In the genomic region with DNA sequence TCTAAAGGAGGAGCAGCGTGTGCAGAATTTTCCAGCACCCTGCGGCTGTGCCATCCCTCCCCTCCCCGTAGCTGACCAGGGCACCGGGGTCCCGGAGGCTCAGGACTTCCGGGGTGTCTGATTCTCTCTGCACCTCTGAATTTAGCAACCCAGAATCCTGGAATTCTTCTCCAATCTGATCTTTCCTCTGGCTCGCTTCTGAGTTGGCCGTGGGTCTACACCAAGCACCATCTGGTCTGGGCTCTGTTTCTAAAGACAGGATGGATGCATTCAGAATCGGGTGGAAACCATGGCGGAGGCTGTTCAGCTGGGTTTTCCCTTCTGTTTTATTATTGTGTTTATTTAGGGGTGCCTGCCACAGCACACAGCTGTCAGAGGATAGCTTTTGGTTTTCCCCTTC, we compare ENCODE assay signal across 13 mouse cellular contexts. TPM values are rescaled to one million over a fixed set of nuclear protein-coding genes. Genes with fewer than 3 reads are reported as not detected.
DNase-seq lines count a peak whose midpoint lies in the region; ATAC-seq lines count a peak whose summit lies in the region.
"Had no signal": no experiment of that assay in that cellular context is flagged by ENCODE, and none has a peak within 500 bp of the region (broad histone marks: within the 10 kb centered on the region; RNA-seq: fewer than 3 reads in every experiment).

No protein-coding gene starts in this region.

- no peak for DNase-seq in cerebellum, postnatal 4 days (ENCODE audit: low spot score in 2 of 2)
- peak; percentile 55 to 64 for DNase-seq in left cerebral cortex, postnatal 36 days (ENCODE audit: low spot score in 2 of 2)
- DNase-seq in left cerebral cortex, adult 8-10 months (ENCODE audit: low spot score in 2 of 2), result no peak
- peak; percentile 84 for DNase-seq in cerebellum, adult 9-11 months
- peak; percentile 59 to 86 for DNase-seq in layer of hippocampus, postnatal 14 days (ENCODE audit: low spot score in 2 of 2)
- DNase-seq in kidney, postnatal 4 days, result no peak
- DNase-seq: adrenal gland, postnatal 14 days; heart, adult 11 months; kidney, adult 11 months; lung, postnatal 36 days had no signal

- intact Hi-C loops in left cerebral cortex, postnatal 36 days (cut with DNase I), result no loop called here

- ATAC-seq in cerebellum, adult (ENCODE audit: insufficient number of reproducible peaks, low FRiP score, low TSS enrichment), result peak; percentile 21; the same call in 1 of the 2 replicates
- ATAC-seq in granulocyte monocyte progenitor cell, adult 5-6 weeks (replicated peaks; ENCODE audit: poor library complexity, severe bottlenecking), result no peak
- ATAC-seq: midbrain, embryonic 16.5 days had no signal

RNA-seq across cellular contexts. Expression of a gene that starts 9.2 kb away (rescaled TPM):
- total RNA-seq in left cerebral cortex, postnatal 36 days (2021), result 100 to 1,000 TPM; 416 to 501 TPM
- 100 to 1,000 TPM; 506 to 560 (median 527) TPM for total RNA-seq in left cerebral cortex, adult 8-10 months (2022)
- 100 to 1,000 TPM; 460 to 491 TPM for total RNA-seq in layer of hippocampus, postnatal 14 days (2021)
- total RNA-seq in granulocyte monocyte progenitor cell, adult 5-6 weeks (2014; fragmentation: Nextera tagmentation), result 2,307 and 2,508 TPM in 2 replicates
- 3,100 and 3,113 TPM in 2 replicates for total RNA-seq in granulocyte monocyte progenitor cell, adult 5-6 weeks (2017)

RNA-seq across cellular contexts. Expression of a gene that starts 9.7 kb away (rescaled TPM):
- 100 to 1,000 TPM; 424 to 526 TPM for total RNA-seq in left cerebral cortex, postnatal 36 days (2021)
- total RNA-seq in left cerebral cortex, adult 8-10 months (2022), result 100 to 1,000 TPM; 430 to 460 (median 440) TPM
- 100 to 1,000 TPM; 462 to 472 TPM for total RNA-seq in layer of hippocampus, postnatal 14 days (2021)
- 1.5 and 1.6 TPM in 2 replicates for total RNA-seq in granulocyte monocyte progenitor cell, adult 5-6 weeks (2014; fragmentation: Nextera tagmentation)
- total RNA-seq in granulocyte monocyte progenitor cell, adult 5-6 weeks (2017), result 1.6 and 4.0 TPM in 2 replicates

RNA-seq across cellular contexts. Expression of a gene that starts 32.1 kb away (rescaled TPM):
- 10 to 100 TPM; 23.1 to 30.4 TPM for total RNA-seq in left cerebral cortex, postnatal 36 days (2021)
- 10 to 100 TPM; 24.4 to 30.0 (median 26.9) TPM for total RNA-seq in left cerebral cortex, adult 8-10 months (2022)
- total RNA-seq in layer of hippocampus, postnatal 14 days (2021), result 10 to 100 TPM; 29.7 to 31.4 TPM
- total RNA-seq in granulocyte monocyte progenitor cell, adult 5-6 weeks (2014; fragmentation: Nextera tagmentation), result 15.0 and 22.3 TPM in 2 replicates
- total RNA-seq in granulocyte monocyte progenitor cell, adult 5-6 weeks (2017), result 13.0 and 21.3 TPM in 2 replicates

Comparison
In these comparisons a context has a peak if more than half of its experiments do, and no peak if none do; other contexts are left out.
1. DNase-seq: peak in left cerebral cortex, postnatal 36 days (2 of 2), cerebellum, adult 9-11 months (single experiment) and layer of hippocampus, postnatal 14 days (2 of 2); none in cerebellum, postnatal 4 days (0 of 2), left cerebral cortex, adult 8-10 months (0 of 2) and kidney, postnatal 4 days (0 of 2).
2. RNA of a gene that starts 9.2 kb away (total RNA-seq): 2,307 to 3,113 TPM in granulocyte monocyte progenitor cell, adult 5-6 weeks; 506 to 560 TPM in left cerebral cortex, adult 8-10 months, 416 to 501 TPM in left cerebral cortex, postnatal 36 days and 460 to 491 TPM in layer of hippocampus, postnatal 14 days; every median in the first group is over 4 times any median in the second.
3. RNA of a gene that starts 9.7 kb away (total RNA-seq): 424 to 526 TPM in left cerebral cortex, postnatal 36 days, 462 to 472 TPM in layer of hippocampus, postnatal 14 days and 430 to 460 TPM in left cerebral cortex, adult 8-10 months; 1.5 to 4.0 TPM in granulocyte monocyte progenitor cell, adult 5-6 weeks; every median in the first group is over 10 times any median in the second.